ENCODE assay signal across 23 mouse cellular contexts in the genomic region with DNA sequence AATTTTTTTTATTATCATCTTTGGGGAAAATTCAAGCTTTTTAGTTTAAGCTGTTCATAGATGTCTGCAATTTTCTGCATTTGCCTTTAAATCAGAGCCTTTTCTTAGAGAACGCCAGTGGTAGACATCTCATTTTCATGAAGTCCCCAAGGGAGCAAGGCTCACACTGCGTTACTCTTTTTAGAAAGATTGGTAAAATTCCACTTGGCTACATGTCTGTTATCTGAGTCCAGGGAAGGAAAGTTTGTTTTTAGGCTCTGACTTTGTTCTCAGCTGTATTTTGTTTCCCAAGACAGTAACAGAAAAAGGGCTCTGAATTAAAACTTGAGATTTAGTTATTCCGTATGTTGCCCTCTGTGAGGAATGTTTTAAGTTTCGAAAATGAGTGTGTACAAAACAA. TPM values are rescaled to one million over a fixed set of nuclear protein-coding genes. Genes with fewer than 3 reads are reported as not detected.
DNase-seq lines count a peak whose midpoint lies in the region; ATAC-seq and TF ChIP-seq lines count a peak whose summit lies in the region.
"Had no signal": no experiment of that assay in that cellular context is flagged by ENCODE, and none has a peak within 500 bp of the region (broad histone marks: within the 10 kb centered on the region; RNA-seq: fewer than 3 reads in every experiment).

No protein-coding gene starts in this region.

- TF ChIP-seq POLR2A in limb, embryonic 14.5 days (IDR thresholded peaks at IDR 0.05; ENCODE audit: borderline replicate concordance, extremely low read depth, insufficient read depth, insufficient read length), result no peak

- H3K27me3 ChIP-seq in heart, embryonic 10.5 days (ENCODE audit: insufficient read depth, poor library complexity, severe bottlenecking), result no peaks in the 10 kb centered on the region
- H3K27me3 ChIP-seq in limb, embryonic 14.5 days (ENCODE audit: control insufficient read depth, insufficient read depth, low read length), result no peaks in the 10 kb centered on the region
- no peaks in the 10 kb centered on the region for H3K27me3 ChIP-seq in limb, embryonic 10.5 days (ENCODE audit: low read depth, poor library complexity, severe bottlenecking)
- no peaks in the 10 kb centered on the region for H3K27me3 ChIP-seq in hindbrain, embryonic 10.5 days (ENCODE audit: insufficient read depth, poor library complexity, severe bottlenecking)
- H3K27me3 ChIP-seq: hindbrain, embryonic 13.5 days; midbrain, embryonic 15.5 days had no signal

- no peak for ATAC-seq in limb, embryonic 14.5 days (ENCODE audit: low FRiP score, low read depth)
- ATAC-seq: activated CD4-positive, CD25-positive, alpha-beta regulatory T cell, adult 4 months; forebrain, embryonic 16.5 days; midbrain, embryonic 15.5 days had no signal

- H3K36me3 ChIP-seq in heart, embryonic 10.5 days, result no peaks in the 10 kb centered on the region
- H3K36me3 ChIP-seq in limb, embryonic 14.5 days (ENCODE audit: control insufficient read depth, insufficient read depth, low read length), result no peaks in the 10 kb centered on the region
- no peaks in the 10 kb centered on the region for H3K36me3 ChIP-seq in limb, embryonic 10.5 days
- no peaks in the 10 kb centered on the region for H3K36me3 ChIP-seq in hindbrain, embryonic 10.5 days
- H3K36me3 ChIP-seq: hindbrain, embryonic 13.5 days; midbrain, embryonic 15.5 days had no signal

- no peak overlapping the region for H3K4me2 ChIP-seq in limb, embryonic 14.5 days (replicated peaks; ENCODE audit: low read depth, low read length, severe bottlenecking)
- H3K4me2 ChIP-seq: hindbrain, embryonic 13.5 days; midbrain, embryonic 15.5 days had no signal

- 66% methylated on average over 4 of the region's 4 CpGs for WGBS in heart, embryonic 10.5 days
- WGBS in limb, embryonic 14.5 days, result 66% methylated on average over 4 of the region's 4 CpGs
- WGBS in limb, embryonic 10.5 days, result 87% methylated on average over 4 of the region's 4 CpGs
- WGBS in hindbrain, embryonic 10.5 days, result 73% methylated on average over 4 of the region's 4 CpGs

- H3K4me1 ChIP-seq in heart, embryonic 10.5 days, result no peaks in the 10 kb centered on the region
- 0 out of 2 replicates have a peak, but pooled peaks cover 3% of the 10 kb centered on the region for H3K4me1 ChIP-seq in limb, embryonic 14.5 days (ENCODE audit: control insufficient read depth, insufficient read depth, low read length)
- H3K4me1 ChIP-seq in limb, embryonic 10.5 days, result no peaks in the 10 kb centered on the region
- H3K4me1 ChIP-seq in hindbrain, embryonic 10.5 days (replicated peaks), result no peaks in the 10 kb centered on the region
- H3K4me1 ChIP-seq: hindbrain, embryonic 13.5 days; midbrain, embryonic 15.5 days had no signal

- DNase-seq in heart, adult 18-20 months, result peak; percentile 48 to 50
- DNase-seq in heart, embryonic 10.5 days (ENCODE audit: low spot score), result no peak
- peak; percentile 41 for DNase-seq in limb, embryonic 14.5 days (ENCODE audit: low spot score)
- DNase-seq in limb, embryonic 10.5 days (ENCODE audit: low spot score), result no peak
- peak; percentile 45 for DNase-seq in brain, adult 2 months (ENCODE audit: low read depth, low spot score)
- DNase-seq in skeletal muscle tissue, adult 2 months (ENCODE audit: low read depth, low spot score), result peak; percentile 43
- DNase-seq in hindbrain, embryonic 10.5 days (ENCODE audit: low spot score), result no peak
- DNase-seq: adrenal gland, adult 8-10 months; cerebellum, adult 9-10 months; kidney, adult 11 months; liver; liver, postnatal 0 days; thymus, postnatal 25 days had no signal

- no peaks in the 10 kb centered on the region for H3K9me3 ChIP-seq in heart, embryonic 10.5 days
- no peaks in the 10 kb centered on the region for H3K9me3 ChIP-seq in limb, embryonic 14.5 days (ENCODE audit: control insufficient read depth, low read length)
- H3K9me3 ChIP-seq in limb, embryonic 10.5 days (replicated peaks), result no peaks in the 10 kb centered on the region
- H3K9me3 ChIP-seq in hindbrain, embryonic 10.5 days, result no peaks in the 10 kb centered on the region
- H3K9me3 ChIP-seq: hindbrain, embryonic 13.5 days; midbrain, embryonic 15.5 days had no signal

- H3K27ac ChIP-seq in heart, embryonic 10.5 days, result no peak overlapping the region
- no peak overlapping the region for H3K27ac ChIP-seq in limb, embryonic 14.5 days (replicated peaks; ENCODE audit: low read depth, low read length)
- no peak overlapping the region for H3K27ac ChIP-seq in limb, embryonic 10.5 days
- H3K27ac ChIP-seq in hindbrain, embryonic 10.5 days, result no peak overlapping the region
- H3K27ac ChIP-seq: hindbrain, embryonic 13.5 days; left cerebral cortex, adult 2 months; macrophage; midbrain, embryonic 15.5 days had no signal

- H3K9ac ChIP-seq in limb, embryonic 14.5 days (ENCODE audit: low read depth, low read length, severe bottlenecking), result no peak overlapping the region
- H3K9ac ChIP-seq: hindbrain, embryonic 13.5 days; liver, postnatal 0 days; midbrain, embryonic 15.5 days had no signal

- no peak overlapping the region for H3K4me3 ChIP-seq in heart, embryonic 10.5 days
- H3K4me3 ChIP-seq in limb, embryonic 14.5 days (replicated peaks; ENCODE audit: low read length), result no peak overlapping the region
- H3K4me3 ChIP-seq in limb, embryonic 10.5 days, result no peak overlapping the region
- no peak overlapping the region for H3K4me3 ChIP-seq in hindbrain, embryonic 10.5 days
- H3K4me3 ChIP-seq: hindbrain, embryonic 13.5 days; left cerebral cortex, adult 2 months; midbrain, embryonic 15.5 days; myocyte had no signal

RNA-seq across cellular contexts. Expression of a gene that starts 5.6 kb away (rescaled TPM):
- total RNA-seq in heart, adult 18-20 months (2021), result under 1 TPM in 1 of 2 experiments, not detected in 1; 0.49 TPM
- 0.31 TPM in 1 of 2 replicates, not detected in the other for polyA plus RNA-seq in heart, embryonic 10.5 days (2016; fragmentation: Nextera tagmentation; extraction: Ambion mirVana)
- 1.1 TPM in 2 replicates for polyA plus RNA-seq in limb, embryonic 14.5 days (2012; rRNA removed)
- 0.59 and 1.3 TPM in 2 replicates for polyA plus RNA-seq in limb, embryonic 14.5 days (2014; fragmentation: Nextera tagmentation; extraction: Ambion mirVana)
- 0.19 TPM in 1 of 2 replicates, not detected in the other for polyA plus RNA-seq in limb, embryonic 10.5 days (2016; fragmentation: Nextera tagmentation; extraction: Ambion mirVana)
- not detected in 2 replicates for polyA plus RNA-seq in hindbrain, embryonic 10.5 days (2016; fragmentation: Nextera tagmentation; extraction: Ambion mirVana)
- total RNA-seq: adrenal gland, adult 8-10 months; granulocyte monocyte progenitor cell, adult 5-6 weeks; MEL had no signal
- polyA plus RNA-seq: C2C12; hindbrain, embryonic 13.5 days; macrophage; myocyte had no signal

RNA-seq across cellular contexts. Expression of a gene that starts 43.0 kb away (rescaled TPM):
- 1 to 10 TPM; 4.0 to 7.8 TPM for total RNA-seq in heart, adult 18-20 months (2021)
- 1.1 and 3.5 TPM in 2 replicates for polyA plus RNA-seq in heart, embryonic 10.5 days (2016; fragmentation: Nextera tagmentation; extraction: Ambion mirVana)
- 111 TPM in 2 replicates for polyA plus RNA-seq in limb, embryonic 14.5 days (2012; rRNA removed)
- polyA plus RNA-seq in limb, embryonic 14.5 days (2014; fragmentation: Nextera tagmentation; extraction: Ambion mirVana), result 122 and 128 TPM in 2 replicates
- polyA plus RNA-seq in limb, embryonic 10.5 days (2016; fragmentation: Nextera tagmentation; extraction: Ambion mirVana), result 24.3 and 46.5 TPM in 2 replicates
- 0.54 and 3.2 TPM in 2 replicates for polyA plus RNA-seq in hindbrain, embryonic 10.5 days (2016; fragmentation: Nextera tagmentation; extraction: Ambion mirVana)
- total RNA-seq: granulocyte monocyte progenitor cell, adult 5-6 weeks; MEL had no signal
- polyA plus RNA-seq: activated CD4-positive, CD25-positive, alpha-beta regulatory T cell, adult 4 months; macrophage had no signal

Comparison
In these comparisons a context has a peak if more than half of its experiments do, and no peak if none do; other contexts are left out.
1. DNase-seq: peak in heart, adult 18-20 months (2 of 2), limb, embryonic 14.5 days (single experiment), brain, adult 2 months (single experiment) and skeletal muscle tissue, adult 2 months (single experiment); none in heart, embryonic 10.5 days (single experiment), limb, embryonic 10.5 days (single experiment) and hindbrain, embryonic 10.5 days (single experiment).